Mouse (Mus musculus) splenic B cell, adult 2 months (primary cell): ENCODE measurements around the gene Nrg3.
"Not testable (repeated sequence)": the region's sequence is repeated elsewhere in the genome, so short reads cannot be mapped to it uniquely, and the experiment has no call there.

Experiments
- DNase-seq: peaks from one replicate; pipeline ENCODE4 v3.0.0-alpha.2; 2011; ENCODE audit warnings: low read depth, low spot score
- H3K27me3 ChIP-seq: 2 replicates; pipeline ENCODE4 v1.6.1; 2012; ENCODE audit warnings: mild to moderate bottlenecking, low read length, moderate library complexity, mixed read lengths; ENCODE audit not compliant: control insufficient read depth, poor library complexity, insufficient read depth, severe bottlenecking
- H3K36me3 ChIP-seq: 2 replicates; pipeline ENCODE4 v1.6.1; 2012; ENCODE audit warnings: mild to moderate bottlenecking, low read length, moderate library complexity, mixed read lengths; ENCODE audit not compliant: control insufficient read depth, poor library complexity, insufficient read depth, severe bottlenecking

Nrg3 gene

GRCm38 (mm10) chr14:38547257-38547656, 925.6 kb downstream of the Nrg3 start:
- no peak for DNase-seq
- no peaks in the 10 kb centered on the region for H3K27me3 ChIP-seq
- no peaks in the 10 kb centered on the region for H3K36me3 ChIP-seq

- Histone ChIP-seq H3K36me3 (no peaks in the 10 kb centered on the region), H3K27me3 (no peaks in the 10 kb centered on the region)
- DNase-seq: no peak
Measured at GRCm38 (mm10) chr14:38535181-38535580, 937.7 kb downstream of the Nrg3 start.

GRCm38 (mm10) chr14:38533495-38533894, 939.4 kb downstream of the Nrg3 start:
- H3K36me3 ChIP-seq: no peaks in the 10 kb centered on the region
- H3K27me3 ChIP-seq: no peaks in the 10 kb centered on the region

GRCm38 (mm10) chr14:38516232-38516631, 956.7 kb downstream of the Nrg3 start:
- no peak for DNase-seq
- H3K27me3 ChIP-seq: no peaks in the 10 kb centered on the region
- H3K36me3 ChIP-seq: no peaks in the 10 kb centered on the region

More at GRCm38 (mm10) chr14:38533495-38533894, 939.4 kb downstream of the Nrg3 start:
- no peak for DNase-seq

- no peak for DNase-seq
- H3K36me3 ChIP-seq: no peaks in the 10 kb centered on the region
Measured at GRCm38 (mm10) chr14:38509016-38509415, 963.9 kb downstream of the Nrg3 start.

GRCm38 (mm10) chr14:38494970-38495369, 977.9 kb downstream of the Nrg3 start:
- DNase-seq: no peak
- Histone ChIP-seq H3K27me3 (no peaks in the 10 kb centered on the region), H3K36me3 (no peaks in the 10 kb centered on the region)

More at GRCm38 (mm10) chr14:38509016-38509415, 963.9 kb downstream of the Nrg3 start:
- no peaks in the 10 kb centered on the region for H3K27me3 ChIP-seq

GRCm38 (mm10) chr14:38447086-38447485, 1025.8 kb downstream of the Nrg3 start:
- DNase-seq: no peak
- H3K27me3 ChIP-seq: no peaks in the 10 kb centered on the region
- no peaks in the 10 kb centered on the region for H3K36me3 ChIP-seq

GRCm38 (mm10) chr14:38444788-38445187, 1028.1 kb downstream of the Nrg3 start:
- DNase-seq: no peak
- H3K36me3 ChIP-seq: no peaks in the 10 kb centered on the region
- no peaks in the 10 kb centered on the region for H3K27me3 ChIP-seq

GRCm38 (mm10) chr14:38433793-38434589, 1038.9 kb downstream of the Nrg3 start:
- DNase-seq: no peak
- H3K36me3 ChIP-seq: no peaks in the 10 kb centered on the region
- H3K27me3 ChIP-seq: no peaks in the 10 kb centered on the region

GRCm38 (mm10) chr14:38374660-38375059, 1098.2 kb downstream of the Nrg3 start:
- Histone ChIP-seq H3K27me3 (no peaks in the 10 kb centered on the region), H3K36me3 (no peaks in the 10 kb centered on the region)
- DNase-seq: no peak

GRCm38 (mm10) chr14:38340967-38341366, 1131.9 kb downstream of the Nrg3 start:
- no peak for DNase-seq
- Histone ChIP-seq H3K36me3 (no peaks in the 10 kb centered on the region), H3K27me3 (no peaks in the 10 kb centered on the region)

GRCm38 (mm10) chr14:38322841-38323240, 1150.0 kb downstream of the Nrg3 start:
- H3K27me3 ChIP-seq, DNase-seq, H3K36me3 ChIP-seq: not testable (repeated sequence)

- Histone ChIP-seq H3K27me3 (no peaks in the 10 kb centered on the region), H3K36me3 (no peaks in the 10 kb centered on the region)
- no peak for DNase-seq
Measured at GRCm38 (mm10) chr14:38320619-38321340, 1152.1 kb downstream of the Nrg3 start.
